In genomic region chr10:81430141-81430830, GRCm38 (mm10) we compare ENCODE assay signal across 8 mouse cellular contexts. TPM values are rescaled to one million over a fixed set of nuclear protein-coding genes. Genes with fewer than 3 reads are reported as not detected.
DNase-seq lines count a peak whose midpoint lies in the region; ATAC-seq and TF ChIP-seq lines count a peak whose summit lies in the region.

No protein-coding gene starts in this region.

- intact Hi-C loops in left cerebral cortex, postnatal 14 days (cut with DNase I): no loop called here

- H3K4me3 ChIP-seq in MEL (ENCODE audit: control insufficient read depth in 1 of 2, insufficient read depth in 1 of 2, low read depth in 2 of 2, low read length in 2 of 2): peak overlapping the region; percentile 63 to 75
- peak overlapping the region; percentile 80 for H3K4me3 ChIP-seq in hindbrain, embryonic 14.5 days (replicated peaks; ENCODE audit: low read length)
- peak overlapping the region; percentile 94 for H3K4me3 ChIP-seq in megakaryocyte, embryonic 14.5 days (replicated peaks)

- peaks cover 0 to 3% of the 10 kb centered on the region in 2 experiments; a peak in 1 of 4 replicates for H3K36me3 ChIP-seq in MEL (ENCODE audit: control insufficient read depth in 1 of 2, insufficient read depth in 2 of 2, low read length in 2 of 2)
- H3K36me3 ChIP-seq in hindbrain, embryonic 14.5 days (replicated peaks; ENCODE audit: control insufficient read depth, insufficient read depth): no peaks in the 10 kb centered on the region
- H3K36me3 ChIP-seq in megakaryocyte, embryonic 14.5 days (replicated peaks; ENCODE audit: low read length): no peaks in the 10 kb centered on the region

- no peak; a peak in 1 of 4 replicates for TF ChIP-seq POLR2A in MEL (IDR thresholded peaks at IDR 0.05; ENCODE audit: control insufficient read depth in 1 of 2, insufficient read depth in 1 of 2, low read depth in 1 of 2, low read length in 2 of 2, poor library complexity in 1 of 2)

- peak overlapping the region; percentile 75 for H3K27ac ChIP-seq in MEL (ENCODE audit: control insufficient read depth, low read depth, low read length)
- H3K27ac ChIP-seq in hindbrain, embryonic 14.5 days: peak overlapping the region; percentile 97

- H3K4me2 ChIP-seq in hindbrain, embryonic 14.5 days (replicated peaks): peak overlapping the region; percentile 88

- no peaks in the 10 kb centered on the region for H3K9me3 ChIP-seq in MEL (replicated peaks; ENCODE audit: insufficient read depth, low read length)
- no peaks in the 10 kb centered on the region for H3K9me3 ChIP-seq in hindbrain, embryonic 14.5 days (ENCODE audit: control insufficient read depth, low read length)
- H3K9me3 ChIP-seq in megakaryocyte, embryonic 14.5 days: no peaks in the 10 kb centered on the region

- peak; percentile 13; the same call in 1 of the 2 replicates for ATAC-seq in hindbrain, embryonic 14.5 days (ENCODE audit: low FRiP score)

- peak; percentile 81 for DNase-seq in MEL (ENCODE audit: low read depth, low spot score)
- DNase-seq in cerebellum, adult 8-10 months: peak; percentile 86
- DNase-seq in frontal cortex, postnatal 36 days (ENCODE audit: low spot score in 2 of 2): peak; percentile 75 to 85
- peak; percentile 85 for DNase-seq in hindbrain, embryonic 14.5 days (ENCODE audit: low spot score)
- DNase-seq in left cerebral cortex, postnatal 14 days (ENCODE audit: low spot score in 2 of 2): peak; percentile 68 to 84
- peak; percentile 80 for DNase-seq in right cerebral cortex, postnatal 4 days
- peak; percentile 74 to 79 for DNase-seq in urinary bladder, postnatal 4 days (ENCODE audit: low spot score in 2 of 2)

- H3K79me2 ChIP-seq in MEL (ENCODE audit: control insufficient read depth, insufficient read depth, low read length, poor library complexity): peaks cover 5% of the 10 kb centered on the region

- no peak for TF ChIP-seq RAD21 in MEL (IDR thresholded peaks at IDR 0.05; ENCODE audit: low read depth, low read length)

- no peak for TF ChIP-seq CTCF in MEL (IDR thresholded peaks at IDR 0.05 in 2 of 3, conservative IDR thresholded peaks at IDR 0.05 in 1 of 3; ENCODE audit: control insufficient read depth in 1 of 3, insufficient read depth in 1 of 3, low read depth in 2 of 3, low read length in 3 of 3, poor library complexity in 1 of 3, severe bottlenecking in 1 of 3)

- WGBS in hindbrain, embryonic 14.5 days: under 1% methylated on average over 33 of the region's 89 CpGs

- H3K9ac ChIP-seq in MEL (ENCODE audit: control insufficient read depth, low read depth, low read length, poor library complexity, severe bottlenecking): peak overlapping the region; percentile 75
- peak overlapping the region; percentile 87 for H3K9ac ChIP-seq in hindbrain, embryonic 14.5 days

- H3K27me3 ChIP-seq in MEL (ENCODE audit: control insufficient read depth in 1 of 2, insufficient read depth in 2 of 2, low read length in 2 of 2): no peaks in the 10 kb centered on the region
- peaks cover 32% of the 10 kb centered on the region for H3K27me3 ChIP-seq in hindbrain, embryonic 14.5 days (ENCODE audit: control insufficient read depth, insufficient read depth, low read length)
- H3K27me3 ChIP-seq in megakaryocyte, embryonic 14.5 days (replicated peaks): peaks cover 7% of the 10 kb centered on the region

- TF ChIP-seq EP300 in MEL (IDR thresholded peaks at IDR 0.05; ENCODE audit: low read depth in 1 of 2, low read length in 2 of 2): no peak

- H3K4me1 ChIP-seq in MEL (ENCODE audit: control insufficient read depth in 1 of 2, insufficient read depth in 2 of 2, low read length in 2 of 2): peaks cover 0 to 28% of the 10 kb centered on the region in 2 experiments; a peak in 2 of 4 replicates
- peaks cover 41% of the 10 kb centered on the region for H3K4me1 ChIP-seq in hindbrain, embryonic 14.5 days (replicated peaks; ENCODE audit: control insufficient read depth, insufficient read depth, low read length)
- H3K4me1 ChIP-seq in megakaryocyte, embryonic 14.5 days: peaks cover 90% of the 10 kb centered on the region

TF ChIP-seq in MEL, 35 proteins besides CTCF, POLR2A, EP300 and RAD21 (continues in another document):
- TF ChIP-seq UBTF (IDR thresholded peaks at IDR 0.05; ENCODE audit: borderline replicate concordance, insufficient read depth, low read depth, low read length) (no peak), ZC3H11A (IDR thresholded peaks at IDR 0.05; ENCODE audit: low read depth, low read length) (no peak), POLR2AphosphoS5 (IDR thresholded peaks at IDR 0.05; ENCODE audit: borderline replicate concordance, low read depth, low read length) (no peak), SMC3 (IDR thresholded peaks at IDR 0.05; ENCODE audit: low read depth, low read length) (no peak), MYB (IDR thresholded peaks at IDR 0.05; ENCODE audit: low read depth, low read length) (no peak), GABPA (IDR thresholded peaks at IDR 0.05; ENCODE audit: low read depth, low read length) (no peak), GATA1 (IDR thresholded peaks at IDR 0.05; ENCODE audit: low read depth, low read length) (no peak), JUND (IDR thresholded peaks at IDR 0.05; ENCODE audit: low read depth, low read length) (no peak), SIN3A (IDR thresholded peaks at IDR 0.05; ENCODE audit: low read length) (no peak), CHD1 (IDR thresholded peaks at IDR 0.05; ENCODE audit: low read depth, low read length) (no peak), MAZ (IDR thresholded peaks at IDR 0.05; ENCODE audit: low read depth, low read length) (peak; percentile 88), NELFE (IDR thresholded peaks at IDR 0.05; ENCODE audit: low read depth, low read length) (no peak), ETS1 (IDR thresholded peaks at IDR 0.05; ENCODE audit: low read depth, low read length) (no peak), TAL1 (IDR thresholded peaks at IDR 0.05; ENCODE audit: low read length) (no peak), CHD2 (IDR thresholded peaks at IDR 0.05; ENCODE audit: low read length) (no peak), MAFK (IDR thresholded peaks at IDR 0.05; ENCODE audit: borderline replicate concordance, low read depth, low read length) (no peak), MEF2A (IDR thresholded peaks at IDR 0.05; ENCODE audit: extremely low read depth, insufficient replicate concordance, low read depth, low read length, poor library complexity, severe bottlenecking) (peak; percentile 23; the same call in 1 of the 2 replicates), MYC (IDR thresholded peaks at IDR 0.05; ENCODE audit: low read depth, low read length) (no peak), ZMIZ1 (IDR thresholded peaks at IDR 0.05; ENCODE audit: low read depth, low read length) (no peak), RCOR1 (IDR thresholded peaks at IDR 0.05; ENCODE audit: low read depth, low read length) (no peak), ZNF384 (IDR thresholded peaks at IDR 0.05; ENCODE audit: low read depth, low read length) (no peak), MXI1 (IDR thresholded peaks at IDR 0.05; ENCODE audit: low read depth, low read length) (no peak), POLR2AphosphoS2 (IDR thresholded peaks at IDR 0.05; ENCODE audit: low read length) (no peak), HCFC1 (IDR thresholded peaks at IDR 0.05; ENCODE audit: low read depth, low read length) (peak; percentile 32; the same call in 1 of the 2 replicates), TCF12 (IDR thresholded peaks at IDR 0.05; ENCODE audit: low read depth, low read length) (no peak)

RNA-seq across cellular contexts. Expression of gene Nfic, which starts 25.1 kb away (rescaled TPM):
- total RNA-seq in MEL (2012; rRNA removed): 2.0 and 3.6 TPM in 2 replicates
- polyA plus RNA-seq in MEL (2012; ENCODE audit: insufficient read depth in 1 of 2, insufficient read length in 2 of 2, low read depth in 1 of 2, low replicate concordance in 2 of 2, missing spikeins in 1 of 2): 1 to 10 TPM in 1 of 2 experiments, not detected in 1; 9.7 TPM
- 17.3 and 25.8 TPM in 2 replicates for polyA plus RNA-seq in hindbrain, embryonic 14.5 days (2014; fragmentation: Nextera tagmentation; extraction: Ambion mirVana)
- total RNA-seq in left cerebral cortex, postnatal 14 days (2021): 10 to 100 TPM; 67.0 to 69.8 TPM
- polyA plus RNA-seq in megakaryocyte, embryonic 14.5 days (2012; ENCODE audit: insufficient read depth, low replicate concordance): 184 and 257 TPM in 2 replicates

RNA-seq across cellular contexts. Expression of gene Smim24, which starts 37.4 kb away (rescaled TPM):
- 6.5 and 6.7 TPM in 2 replicates for total RNA-seq in MEL (2012; rRNA removed)
- polyA plus RNA-seq in MEL (2012; ENCODE audit: insufficient read depth in 1 of 2, insufficient read length in 2 of 2, low read depth in 1 of 2, low replicate concordance in 2 of 2, missing spikeins in 1 of 2): 10 to 100 TPM in 1 of 2 experiments, not detected in 1; 29.5 TPM
- polyA plus RNA-seq in hindbrain, embryonic 14.5 days (2014; fragmentation: Nextera tagmentation; extraction: Ambion mirVana): 0.84 and 1.3 TPM in 2 replicates
- total RNA-seq in left cerebral cortex, postnatal 14 days (2021): 1 to 10 TPM; 1.8 to 1.9 TPM
- 4.4 TPM in 1 of 2 replicates, not detected in the other for polyA plus RNA-seq in megakaryocyte, embryonic 14.5 days (2012; ENCODE audit: insufficient read depth, low replicate concordance)

RNA-seq across cellular contexts. Expression of gene Gm48552, which starts 41.5 kb away (rescaled TPM):
- 0.49 and 0.89 TPM in 2 replicates for total RNA-seq in MEL (2012; rRNA removed)
- 1 to 10 TPM in 1 of 2 experiments, not detected in 1; 1.2 TPM for polyA plus RNA-seq in MEL (2012; ENCODE audit: insufficient read depth in 1 of 2, insufficient read length in 2 of 2, low read depth in 1 of 2, low replicate concordance in 2 of 2, missing spikeins in 1 of 2)
- polyA plus RNA-seq in hindbrain, embryonic 14.5 days (2014; fragmentation: Nextera tagmentation; extraction: Ambion mirVana): 1.9 and 2.2 TPM in 2 replicates
- total RNA-seq in left cerebral cortex, postnatal 14 days (2021): 1 to 10 TPM; 2.8 to 4.7 TPM
- polyA plus RNA-seq in megakaryocyte, embryonic 14.5 days (2012; ENCODE audit: insufficient read depth, low replicate concordance): 8.4 TPM in 1 of 2 replicates, not detected in the other

RNA-seq across cellular contexts. Expression of gene Gm48551, which starts 46.0 kb away (rescaled TPM):
- total RNA-seq in MEL (2012; rRNA removed): 0.46 and 0.62 TPM in 2 replicates
- polyA plus RNA-seq in MEL (2012; ENCODE audit: insufficient read depth in 1 of 2, insufficient read length in 2 of 2, low read depth in 1 of 2, low replicate concordance in 2 of 2, missing spikeins in 1 of 2): 1 to 10 TPM in 1 of 2 experiments, not detected in 1; 2.6 TPM
- polyA plus RNA-seq in hindbrain, embryonic 14.5 days (2014; fragmentation: Nextera tagmentation; extraction: Ambion mirVana): 5.5 and 5.7 TPM in 2 replicates
- total RNA-seq in left cerebral cortex, postnatal 14 days (2021): 1 to 10 TPM; 2.4 to 3.2 TPM
- polyA plus RNA-seq in megakaryocyte, embryonic 14.5 days (2012; ENCODE audit: insufficient read depth, low replicate concordance): 0.89 TPM in 1 of 2 replicates, not detected in the other

RNA-seq across cellular contexts. Expression of gene Dohh, which starts 46.1 kb away (rescaled TPM):
- 153 and 157 TPM in 2 replicates for total RNA-seq in MEL (2012; rRNA removed)
- polyA plus RNA-seq in MEL (2012; ENCODE audit: insufficient read depth in 1 of 2, insufficient read length in 2 of 2, low read depth in 1 of 2, low replicate concordance in 2 of 2, missing spikeins in 1 of 2): 100 to 1,000 TPM in 1 of 2 experiments, not detected in 1; 145 TPM
- polyA plus RNA-seq in hindbrain, embryonic 14.5 days (2014; fragmentation: Nextera tagmentation; extraction: Ambion mirVana): 68.9 TPM in 2 replicates
- total RNA-seq in left cerebral cortex, postnatal 14 days (2021): 10 to 100 TPM; 82.4 to 88.6 TPM
- 80.4 and 114 TPM in 2 replicates for polyA plus RNA-seq in megakaryocyte, embryonic 14.5 days (2012; ENCODE audit: insufficient read depth, low replicate concordance)

Comparison
In these comparisons a context has a peak if more than half of its experiments do, and no peak if none do; other contexts are left out.
1. Peak in every context shown above with its lines: DNase-seq, ATAC-seq, H3K4me3 ChIP-seq and H3K27ac ChIP-seq.